Mouse (Mus musculus) cortical plate, adult 2 months (tissue): Measurements from ENCODE around the gene Fgfbp1.

Experiments used
- CTCF ChIP-seq: fragments of 200-500 bp; IDR thresholded peaks from 2 replicates; pipeline ENCODE4 v1.5.1; 2011; ENCODE audit warnings: mild to moderate bottlenecking, control low read depth, low read length; ENCODE audit not compliant: insufficient read depth; ENCODE audit errors: extremely low read depth
- POLR2A ChIP-seq: fragments of 200-500 bp; IDR thresholded peaks from 2 replicates; pipeline ENCODE4 v1.6.1; 2011; ENCODE audit warnings: mild to moderate bottlenecking, low read length, control low read depth; ENCODE audit not compliant: insufficient read depth; ENCODE audit errors: extremely low read depth

DNA sequence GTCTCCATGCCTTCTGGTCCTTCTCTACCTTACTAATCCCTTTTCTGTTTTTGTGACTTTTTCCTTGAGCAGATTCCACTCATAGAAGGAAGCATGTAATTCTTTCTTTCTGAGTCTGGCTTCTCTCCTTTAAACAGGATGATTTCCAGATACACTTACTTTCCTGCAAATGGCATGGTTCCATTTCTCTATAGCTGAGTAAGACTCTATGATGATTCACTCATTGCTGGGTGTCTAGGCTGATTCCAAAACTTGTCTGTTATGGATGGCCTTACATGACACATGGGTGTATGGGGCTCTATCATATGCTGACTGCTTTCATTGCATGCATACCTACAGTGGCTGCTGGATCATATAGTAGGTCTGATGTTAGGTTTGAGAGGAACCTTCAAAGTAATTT lies 4.6 kb upstream of the Fgfbp1 start:
- TF ChIP-seq CTCF, result no peak
- TF ChIP-seq POLR2A, result no peak
